Mouse (Mus musculus): ENCODE results near the gene Wdr26. TPM values are rescaled to one million over a fixed set of nuclear protein-coding genes. Genes with fewer than 3 reads are reported as not detected.
A peak's percentile ranks its signal among the peaks of the same experiment; 100 is the strongest.

The Wdr26 gene
- polyA plus RNA-seq, 1 experiment: 38.4 TPM

- Histone ChIP-seq H3K79me2 (ENCODE audit: control insufficient read depth, insufficient read depth) (no peaks in the 10 kb centered on the region), H3K4me3 (ENCODE audit: insufficient read depth, poor library complexity, severe bottlenecking) (no peak overlapping the region), H3ac (ENCODE audit: control insufficient read depth, insufficient read length, low read depth) (no peak overlapping the region), H3K79me3 (ENCODE audit: low read depth) (no peaks in the 10 kb centered on the region), H3K27me3 (ENCODE audit: control insufficient read depth, insufficient read depth, insufficient read length) (no peaks in the 10 kb centered on the region), H3K36me3 (ENCODE audit: control insufficient read depth, insufficient read depth) (no peaks in the 10 kb centered on the region)
- TF ChIP-seq MAX (IDR thresholded peaks at IDR 0.05): no peak
- no peak for TF ChIP-seq CTCF (IDR thresholded peaks at IDR 0.05; ENCODE audit: control insufficient read depth, insufficient read depth, insufficient read length)
- no peak for TF ChIP-seq FOSL1 (IDR thresholded peaks at IDR 0.05; ENCODE audit: insufficient read depth, low read length, poor library complexity, severe bottlenecking)
- no peak for TF ChIP-seq MYOD1 (IDR thresholded peaks at IDR 0.05; ENCODE audit: control insufficient read depth, insufficient read length, low read depth)
- no peak for TF ChIP-seq USF1 (IDR thresholded peaks at IDR 0.05; ENCODE audit: low read depth)
- TF ChIP-seq CEBPB (IDR thresholded peaks at IDR 0.05; ENCODE audit: low read depth): no peak
- no peak for TF ChIP-seq MYOG (IDR thresholded peaks at IDR 0.05; ENCODE audit: control insufficient read depth, extremely low read depth, insufficient read length)
Measured at GRCm38 (mm10) chr1:181251624-181252023, 39.8 kb upstream of the Wdr26 start.

GRCm38 (mm10) chr1:181250961-181251360, 39.2 kb upstream of the Wdr26 start:
- Histone ChIP-seq H3K79me3 (ENCODE audit: low read depth) (no peaks in the 10 kb centered on the region), H3K36me3 (ENCODE audit: control insufficient read depth, insufficient read depth) (no peaks in the 10 kb centered on the region), H3K4me3 (ENCODE audit: insufficient read depth, poor library complexity, severe bottlenecking) (no peak overlapping the region), H3K27me3 (ENCODE audit: control insufficient read depth, insufficient read depth, insufficient read length) (no peaks in the 10 kb centered on the region), H3K79me2 (ENCODE audit: control insufficient read depth, insufficient read depth) (no peaks in the 10 kb centered on the region), H3ac (ENCODE audit: control insufficient read depth, insufficient read length, low read depth) (no peak overlapping the region)
- TF ChIP-seq FOSL1 (IDR thresholded peaks at IDR 0.05; ENCODE audit: insufficient read depth, low read length, poor library complexity, severe bottlenecking) (no peak), CTCF (IDR thresholded peaks at IDR 0.05; ENCODE audit: control insufficient read depth, insufficient read depth, insufficient read length) (no peak), MYOD1 (IDR thresholded peaks at IDR 0.05; ENCODE audit: control insufficient read depth, insufficient read length, low read depth) (no peak), USF1 (IDR thresholded peaks at IDR 0.05; ENCODE audit: low read depth) (no peak), MAX (IDR thresholded peaks at IDR 0.05) (no peak), CEBPB (IDR thresholded peaks at IDR 0.05; ENCODE audit: low read depth) (no peak), MYOG (IDR thresholded peaks at IDR 0.05; ENCODE audit: control insufficient read depth, extremely low read depth, insufficient read length) (no peak)

GRCm38 (mm10) chr1:181249537-181249936, 37.7 kb upstream of the Wdr26 start:
- TF ChIP-seq MAX (IDR thresholded peaks at IDR 0.05): no peak
- TF ChIP-seq FOSL1 (IDR thresholded peaks at IDR 0.05; ENCODE audit: insufficient read depth, low read length, poor library complexity, severe bottlenecking): no peak
- no peak for TF ChIP-seq CTCF (IDR thresholded peaks at IDR 0.05; ENCODE audit: control insufficient read depth, insufficient read depth, insufficient read length)
- Histone ChIP-seq H3K79me3 (ENCODE audit: low read depth) (no peaks in the 10 kb centered on the region), H3K4me3 (ENCODE audit: insufficient read depth, poor library complexity, severe bottlenecking) (no peak overlapping the region), H3K79me2 (ENCODE audit: control insufficient read depth, insufficient read depth) (no peaks in the 10 kb centered on the region), H3ac (ENCODE audit: control insufficient read depth, insufficient read length, low read depth) (no peak overlapping the region), H3K27me3 (ENCODE audit: control insufficient read depth, insufficient read depth, insufficient read length) (no peaks in the 10 kb centered on the region), H3K36me3 (ENCODE audit: control insufficient read depth, insufficient read depth) (no peaks in the 10 kb centered on the region)

- Histone ChIP-seq H3ac (ENCODE audit: control insufficient read depth, insufficient read length, low read depth) (no peak overlapping the region), H3K36me3 (ENCODE audit: control insufficient read depth, insufficient read depth) (no peaks in the 10 kb centered on the region), H3K79me3 (ENCODE audit: low read depth) (no peaks in the 10 kb centered on the region), H3K4me3 (ENCODE audit: insufficient read depth, poor library complexity, severe bottlenecking) (no peak overlapping the region), H3K27me3 (ENCODE audit: control insufficient read depth, insufficient read depth, insufficient read length) (no peaks in the 10 kb centered on the region), H3K79me2 (ENCODE audit: control insufficient read depth, insufficient read depth) (no peaks in the 10 kb centered on the region)
- TF ChIP-seq MYOD1 (IDR thresholded peaks at IDR 0.05; ENCODE audit: control insufficient read depth, insufficient read length, low read depth): no peak
- TF ChIP-seq FOSL1 (IDR thresholded peaks at IDR 0.05; ENCODE audit: insufficient read depth, low read length, poor library complexity, severe bottlenecking): peak; percentile 77
- no peak for TF ChIP-seq USF1 (IDR thresholded peaks at IDR 0.05; ENCODE audit: low read depth)
- peak; percentile 62 for TF ChIP-seq MAX (IDR thresholded peaks at IDR 0.05)
Measured at GRCm38 (mm10) chr1:181247175-181247574, 35.4 kb upstream of the Wdr26 start.

GRCm38 (mm10) chr1:181246487-181247138, 34.8 kb upstream of the Wdr26 start:
- TF ChIP-seq USF1 (IDR thresholded peaks at IDR 0.05; ENCODE audit: low read depth) (no peak), CEBPB (IDR thresholded peaks at IDR 0.05; ENCODE audit: low read depth) (no peak), CTCF (IDR thresholded peaks at IDR 0.05; ENCODE audit: control insufficient read depth, insufficient read depth, insufficient read length) (no peak), FOSL1 (IDR thresholded peaks at IDR 0.05; ENCODE audit: insufficient read depth, low read length, poor library complexity, severe bottlenecking) (no peak), MYOG (IDR thresholded peaks at IDR 0.05; ENCODE audit: control insufficient read depth, extremely low read depth, insufficient read length) (no peak), MAX (IDR thresholded peaks at IDR 0.05) (no peak), MYOD1 (IDR thresholded peaks at IDR 0.05; ENCODE audit: control insufficient read depth, insufficient read length, low read depth) (no peak)
- H3ac ChIP-seq (ENCODE audit: control insufficient read depth, insufficient read length, low read depth): peak overlapping the region; percentile 34
- H3K79me3 ChIP-seq (ENCODE audit: low read depth): no peaks in the 10 kb centered on the region
- no peaks in the 10 kb centered on the region for H3K27me3 ChIP-seq (ENCODE audit: control insufficient read depth, insufficient read depth, insufficient read length)
- no peak overlapping the region for H3K4me3 ChIP-seq (ENCODE audit: insufficient read depth, poor library complexity, severe bottlenecking)
- no peaks in the 10 kb centered on the region for H3K36me3 ChIP-seq (ENCODE audit: control insufficient read depth, insufficient read depth)
- H3K79me2 ChIP-seq (ENCODE audit: control insufficient read depth, insufficient read depth): no peaks in the 10 kb centered on the region

Measured in C2C12 (cell line).